Mouse (Mus musculus) embryonic facial prominence, embryonic 15.5 days (tissue): ENCODE data around the gene Fam98c. TPM values are rescaled to one million over a fixed set of nuclear protein-coding genes. Genes with fewer than 3 reads are reported as not detected.

ENCODE experiments used
- polyA plus RNA-seq: library from polyadenylated mRNA; unstranded; fragments of >200 nt; fragmentation: Nextera tagmentation; extraction: Ambion mirVana; gene quantifications from 2 replicates; pipeline ENCODE4 v1.2.1, GENCODE M21; 2015

Fam98c gene
- polyA plus RNA-seq, 1 experiment from 2014 or later = 24.6 TPM

Other genes starting within 250 kb of the Fam98c start
- gene Actn4, start 193.9 kb downstream of the Fam98c start, polyA plus RNA-seq = 321 and 328 TPM in 2 replicates
- 403 and 405 TPM in 2 replicates for gene Eif3k, start 174.4 kb downstream of the Fam98c start, polyA plus RNA-seq
- 7.5 and 7.7 TPM in 2 replicates for gene Map4k1, start 174.2 kb downstream of the Fam98c start, polyA plus RNA-seq
- 8.0 and 10.6 TPM in 2 replicates for gene Ryr1, start 31.1 kb downstream of the Fam98c start, polyA plus RNA-seq
- gene Rasgrp4, start 21.4 kb downstream of the Fam98c start, polyA plus RNA-seq = 0.63 and 0.95 TPM in 2 replicates
- 0.51 and 0.69 TPM in 2 replicates for gene Ggn, start 14.0 kb upstream of the Fam98c start, polyA plus RNA-seq
- 2.5 and 3.3 TPM in 2 replicates for gene Spred3, start 14.2 kb upstream of the Fam98c start, polyA plus RNA-seq
- 259 and 275 TPM in 2 replicates for gene Psmd8, start 24.5 kb upstream of the Fam98c start, polyA plus RNA-seq
- 1.1 and 1.3 TPM in 2 replicates for gene Catsperg1, start 57.8 kb upstream of the Fam98c start, polyA plus RNA-seq
- gene Kcnk6, start 76.3 kb upstream of the Fam98c start, polyA plus RNA-seq = 3.3 and 4.2 TPM in 2 replicates
- 121 TPM in 2 replicates for gene Yif1b, start 82.1 kb upstream of the Fam98c start, polyA plus RNA-seq
- 11.5 and 12.2 TPM in 2 replicates for gene 2200002D01Rik, start 92.2 kb upstream of the Fam98c start, polyA plus RNA-seq
- gene Spint2, start 125.7 kb upstream of the Fam98c start, polyA plus RNA-seq = 212 and 261 TPM in 2 replicates
- gene Ppp1r14a, start 133.1 kb upstream of the Fam98c start, polyA plus RNA-seq = 17.3 and 18.1 TPM in 2 replicates
- gene Dpf1, start 147.7 kb upstream of the Fam98c start, polyA plus RNA-seq = 14.4 and 20.4 TPM in 2 replicates